Mouse (Mus musculus) left cerebral cortex, postnatal 36 days (tissue): Measurements from ENCODE around the gene Ms4a2. TPM values are rescaled to one million over a fixed set of nuclear protein-coding genes. Genes with fewer than 3 reads are reported as not detected.

ENCODE experiments used
- DNase-seq, 2 experiments: peaks; one replicate each; pipeline ENCODE4 v3.0.0; 2021 to 2022; ENCODE audit warnings: low spot score in 2 of 2, mixed read lengths in 1 of 2
- intact Hi-C: fragments of 180-260 bp; cut with DNase I; formaldehyde crosslinking; loops from one replicate; pipeline ENCODE4 v1.15.1; 2025
- total RNA-seq, 2 experiments: library from RNA; stranded (reverse); gene quantifications; 2 replicates each; pipeline ENCODE4 v1.2.3; 2021

The Ms4a2 gene
- total RNA-seq = not detected

- intact Hi-C loops = no loop called here
- no peak for DNase-seq
Observed at GRCm38 (mm10) chr19:11623551-11623950, at the start of gene Ms4a2. Gene Ms4a2 (minus strand): TSS chr19:11623719.

GRCm38 (mm10) chr19:11661562-11661961 lies 38.0 kb upstream of the Ms4a2 start:
- DNase-seq = no peak
- intact Hi-C loops = no loop called here

- DNase-seq = no peak
- intact Hi-C loops = no loop called here
Observed at GRCm38 (mm10) chr19:11660459-11660858, 36.9 kb upstream of the Ms4a2 start, which contains the start of gene Oosp2. Gene Oosp2 (minus strand): TSS chr19:11660559.

- DNase-seq = no peak
- intact Hi-C loops = no loop called here
Observed at GRCm38 (mm10) chr19:11659142-11659541, 35.6 kb upstream of the Ms4a2 start.

GRCm38 (mm10) chr19:11649564-11649963 lies 26.0 kb upstream of the Ms4a2 start:
- intact Hi-C loops = no loop called here

GRCm38 (mm10) chr19:11646166-11646565 lies 22.6 kb upstream of the Ms4a2 start:
- intact Hi-C loops = no loop called here
- DNase-seq = no peak

More at GRCm38 (mm10) chr19:11649564-11649963, 26.0 kb upstream of the Ms4a2 start:
- no peak for DNase-seq

- no peak for DNase-seq
- intact Hi-C loops = no loop called here
Observed at GRCm38 (mm10) chr19:11640732-11641131, 17.2 kb upstream of the Ms4a2 start, which contains the start of gene Ms4a3. Gene Ms4a3 (minus strand): TSS chr19:11640851.

GRCm38 (mm10) chr19:11639038-11639437 lies 15.5 kb upstream of the Ms4a2 start:
- intact Hi-C loops = no loop called here
- no peak for DNase-seq

GRCm38 (mm10) chr19:11635572-11635971 lies 12.1 kb upstream of the Ms4a2 start:
- intact Hi-C loops = no loop called here
- DNase-seq = no peak

GRCm38 (mm10) chr19:11634330-11634729 lies 10.8 kb upstream of the Ms4a2 start:
- intact Hi-C loops = no loop called here
- no peak for DNase-seq

- intact Hi-C loops = no loop called here
- no peak for DNase-seq
Observed at GRCm38 (mm10) chr19:11633732-11634131, 10.2 kb upstream of the Ms4a2 start.

GRCm38 (mm10) chr19:11625231-11625630 lies 1.7 kb upstream of the Ms4a2 start:
- no peak for DNase-seq
- intact Hi-C loops = no loop called here

- intact Hi-C loops = no loop called here
- DNase-seq = no peak
Observed at GRCm38 (mm10) chr19:11624800-11625199, 1.3 kb upstream of the Ms4a2 start.

- intact Hi-C loops = no loop called here
- DNase-seq = no peak
Observed at GRCm38 (mm10) chr19:11617983-11618382, 5.5 kb downstream of the Ms4a2 start.

- intact Hi-C loops = no loop called here
- no peak for DNase-seq
Observed at GRCm38 (mm10) chr19:11614805-11615204, 8.7 kb downstream of the Ms4a2 start.

GRCm38 (mm10) chr19:11613776-11614443 lies 9.6 kb downstream of the Ms4a2 start:
- intact Hi-C loops = loop anchor here (2.0 kb wide), 1 partner anchor 153 kb away; no protein-coding TSS in a partner anchor
- DNase-seq = no peak

- intact Hi-C loops = loop anchor here (2.0 kb wide), 1 partner anchor 154 kb away; no protein-coding TSS in a partner anchor
- no peak for DNase-seq
Observed at GRCm38 (mm10) chr19:11613084-11613483, 10.4 kb downstream of the Ms4a2 start.

- intact Hi-C loops = loop anchor here (2.0 kb wide), 1 partner anchor 155 kb away; no protein-coding TSS in a partner anchor
- no peak for DNase-seq
Observed at GRCm38 (mm10) chr19:11612293-11612692, 11.2 kb downstream of the Ms4a2 start.

GRCm38 (mm10) chr19:11611541-11611945 lies 12.0 kb downstream of the Ms4a2 start:
- intact Hi-C loops = no loop called here
- peak in 1 of 2 experiments; percentile 15 for DNase-seq

GRCm38 (mm10) chr19:11608172-11608571 lies 15.3 kb downstream of the Ms4a2 start:
- DNase-seq = no peak
- intact Hi-C loops = no loop called here

- intact Hi-C loops = loop anchor here (5.0 kb wide), 1 partner anchor 252 kb away; no protein-coding TSS in a partner anchor
- no peak for DNase-seq
Observed at GRCm38 (mm10) chr19:11604603-11605002, 18.9 kb downstream of the Ms4a2 start, which contains the start of gene Ms4a6d. Gene Ms4a6d (minus strand): TSS chr19:11604849.
